Mouse (Mus musculus): Measurements from ENCODE around the gene Ntmt1.

Ntmt1 gene

DNA sequence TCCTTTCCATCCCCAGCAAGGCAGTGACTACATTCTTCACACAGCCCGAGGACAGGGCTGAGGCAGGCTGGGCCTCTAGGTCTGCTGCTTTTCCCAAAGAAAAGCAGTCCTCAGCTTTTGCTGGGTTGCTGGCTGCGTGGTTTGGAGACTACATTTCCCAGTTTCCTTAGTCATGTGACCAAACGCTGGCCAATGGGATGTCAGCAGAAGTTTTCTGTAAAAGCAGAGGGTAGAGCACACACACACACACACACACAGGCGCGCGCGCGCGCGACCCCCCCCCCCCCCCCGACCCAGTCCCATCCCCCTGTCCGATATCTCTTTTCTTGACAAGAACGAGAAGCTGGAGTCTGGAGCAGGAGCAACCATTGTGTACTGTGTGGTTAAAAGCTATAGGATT is 24.3 kb upstream of the Ntmt1 start:
- in situ Hi-C loops (cut with MboI, MseI) = no loop called here

DNA sequence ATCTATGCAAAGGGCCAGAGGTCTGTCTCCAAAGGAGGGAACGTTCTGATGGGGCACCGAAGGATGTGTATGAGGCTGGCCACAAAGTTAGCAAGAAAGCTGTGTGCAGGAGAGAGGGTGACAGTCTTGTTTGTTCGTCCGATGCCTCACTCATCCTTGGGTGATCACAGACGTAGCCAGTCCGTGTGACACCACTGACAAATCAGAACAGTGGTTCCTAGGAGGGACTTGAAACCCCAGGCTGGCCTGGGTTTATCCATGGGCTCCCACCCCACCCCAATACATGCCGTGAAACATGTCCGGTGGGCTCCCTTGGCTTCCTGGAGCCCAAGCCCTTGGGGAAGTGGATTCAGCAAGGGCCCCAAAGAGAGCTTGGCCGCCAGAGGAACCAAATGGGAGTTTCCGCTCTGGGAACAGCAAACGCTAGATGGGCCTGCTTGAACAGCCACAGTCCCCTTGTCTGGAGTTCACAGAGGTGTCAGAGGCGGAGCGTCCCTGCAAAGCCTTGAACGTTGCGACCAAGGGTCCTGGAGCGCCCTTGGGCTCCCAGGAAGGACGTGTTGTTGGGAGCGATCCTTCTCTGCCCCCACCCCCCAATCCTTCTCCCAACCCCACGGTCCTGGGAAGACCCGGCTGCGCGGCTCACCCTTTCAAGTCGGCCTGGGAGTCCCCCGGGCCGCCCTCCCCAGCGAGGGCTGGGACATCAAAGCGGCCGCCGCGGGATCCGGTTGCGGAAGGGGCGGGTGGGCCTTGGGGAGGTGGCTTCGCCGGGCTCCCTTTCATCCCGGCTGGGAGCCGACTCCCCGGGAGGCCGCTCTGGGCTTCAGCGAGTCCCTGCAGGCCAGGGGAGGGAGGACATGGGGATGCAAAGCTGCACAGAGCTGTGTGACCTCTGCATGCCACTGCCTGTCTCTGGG is 23.3 kb upstream of the Ntmt1 start:
- in situ Hi-C loops (cut with MboI, MseI) = no loop called here

DNA sequence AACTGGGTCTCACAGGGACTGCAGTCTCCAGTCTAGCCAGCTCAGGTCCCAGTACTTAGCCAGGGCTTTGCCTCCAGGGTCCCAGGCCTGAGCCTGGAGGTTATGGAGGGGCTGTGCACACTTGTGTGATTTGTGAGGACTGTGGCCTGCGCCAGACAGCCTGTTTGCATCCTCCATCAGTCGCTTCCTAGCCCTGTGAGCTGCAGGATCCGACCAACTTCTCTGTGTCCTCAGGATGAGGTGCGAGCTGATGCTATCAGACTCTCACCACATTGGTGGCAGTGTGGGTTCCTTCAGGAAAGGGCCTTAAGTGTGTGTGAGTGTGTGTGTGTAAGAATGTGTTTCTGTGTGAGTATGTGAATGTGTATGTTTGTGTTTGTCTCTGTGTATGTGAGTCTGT is 20.2 kb upstream of the Ntmt1 start:
- in situ Hi-C loops (cut with MboI, MseI) = no loop called here

DNA sequence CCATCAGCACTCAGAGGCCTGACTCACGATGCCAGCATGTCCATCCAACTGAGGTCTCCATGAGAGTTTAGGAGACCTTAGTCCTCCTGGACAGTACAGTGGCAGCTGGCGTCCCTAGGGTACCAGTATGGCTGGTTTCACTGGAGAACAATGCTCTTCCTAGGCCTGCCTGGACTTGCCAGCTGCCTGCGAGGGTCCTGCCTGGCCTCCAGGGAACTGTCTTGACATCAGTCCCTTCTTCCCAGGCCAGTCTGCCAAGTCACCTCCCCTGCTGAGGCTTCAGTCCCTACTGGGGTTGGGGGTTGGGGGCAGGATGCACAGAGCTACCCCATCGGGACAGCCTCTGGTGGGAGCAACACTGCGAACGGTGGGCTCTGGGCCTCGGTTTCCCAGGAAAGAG is 15.6 kb upstream of the Ntmt1 start:
- in situ Hi-C loops (cut with MboI, MseI) = loop anchor here (5.0 kb wide), 1 partner anchor 350 kb away; no protein-coding TSS in a partner anchor

DNA sequence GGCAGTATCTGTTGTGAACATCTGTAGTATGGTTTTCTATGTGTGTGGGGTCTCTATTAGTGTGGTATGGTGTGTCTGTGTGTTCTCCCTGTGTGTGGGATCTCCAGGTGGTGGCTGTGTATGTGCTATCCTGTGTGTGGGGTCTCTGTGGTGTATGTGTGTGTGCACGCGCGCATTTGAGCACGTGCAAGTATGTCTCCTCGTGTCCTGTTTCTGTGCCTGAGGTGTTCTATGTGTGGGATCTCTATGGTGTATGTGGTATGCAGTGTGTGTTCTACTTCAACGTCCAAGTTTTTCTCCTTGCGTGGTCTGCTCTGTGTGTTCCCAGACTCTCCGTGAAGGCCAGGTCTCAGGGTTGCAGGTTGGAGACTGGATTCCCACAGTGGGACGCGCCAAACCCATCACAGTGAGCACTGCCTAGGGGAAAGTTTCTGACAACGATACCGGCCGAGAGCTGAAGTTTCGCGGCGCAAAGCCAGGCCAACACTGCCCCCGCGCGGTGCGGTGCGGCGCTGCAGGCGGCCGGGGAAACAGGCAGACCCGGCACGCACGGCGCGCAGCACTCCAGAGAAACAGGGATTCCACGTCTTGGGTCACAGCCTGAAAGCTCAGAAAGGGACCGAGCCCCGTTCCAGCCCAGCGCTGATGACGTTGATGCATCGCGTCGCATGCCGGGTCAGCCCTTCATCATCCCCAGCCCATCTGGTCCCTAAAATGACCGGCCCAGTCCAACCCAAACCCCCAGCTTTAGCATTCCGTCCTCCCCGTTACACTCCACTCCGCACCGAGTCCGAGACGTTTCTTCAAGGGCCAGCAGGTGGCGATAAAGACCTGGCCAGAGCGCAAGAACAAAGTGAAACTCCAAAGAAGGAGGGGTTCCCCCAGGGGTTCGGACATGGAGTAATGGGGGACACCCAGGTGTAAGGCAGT is 13.2 kb upstream of the Ntmt1 start:
- in situ Hi-C loops (cut with MboI, MseI) = loop anchor here (5.0 kb wide), 1 partner anchor 352 kb away; no protein-coding TSS in a partner anchor

DNA sequence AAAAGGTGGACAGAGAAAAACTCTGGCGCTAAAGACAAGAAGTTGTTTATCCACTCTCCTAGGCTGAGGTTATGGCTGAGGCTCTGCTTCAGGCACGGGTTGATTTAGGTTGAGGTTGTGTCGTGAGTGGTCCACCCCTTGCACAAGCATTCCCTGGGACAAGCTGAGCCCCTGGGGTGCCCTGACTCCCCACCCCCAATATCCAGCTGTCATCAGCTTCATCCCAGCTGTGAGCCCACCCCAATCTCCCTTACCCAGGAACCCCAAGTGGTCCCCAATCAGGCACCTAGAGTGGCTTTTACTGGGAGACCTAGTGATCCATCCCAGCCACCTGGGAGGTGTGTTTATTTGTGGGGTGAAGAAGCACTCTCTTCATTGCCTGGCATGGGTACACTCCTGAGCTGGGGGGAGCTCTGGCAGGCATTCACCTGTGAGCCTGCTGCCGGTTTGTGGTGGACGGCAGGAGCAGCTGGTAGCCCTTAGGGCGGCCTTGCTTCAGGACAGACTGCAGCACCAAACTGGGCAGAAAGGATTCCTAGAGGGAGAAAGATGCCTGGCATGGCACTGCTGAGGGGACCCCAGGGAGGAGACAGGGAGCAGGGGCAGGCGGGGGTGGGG is 12.2 kb upstream of the Ntmt1 start:
- in situ Hi-C loops (cut with MboI, MseI) = no loop called here

DNA sequence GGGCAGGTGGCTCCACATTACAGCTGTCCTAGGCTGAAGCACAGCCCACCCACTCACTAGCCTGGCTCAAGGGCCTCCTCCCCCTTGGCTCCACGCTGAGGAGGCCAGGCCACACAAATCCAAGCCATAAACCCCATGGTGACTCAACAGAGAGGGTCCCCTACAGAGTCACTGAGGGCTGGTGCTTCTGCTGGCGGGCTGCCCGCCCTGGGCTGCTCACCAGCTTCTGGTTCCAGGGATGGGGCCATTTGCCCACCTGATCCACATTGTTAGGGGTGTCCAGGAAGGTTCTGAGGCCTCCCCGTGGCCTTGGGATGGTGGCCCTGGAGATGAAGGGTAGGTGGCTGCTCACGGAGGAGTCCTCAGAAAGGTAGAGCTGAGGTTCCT is 11.7 kb upstream of the Ntmt1 start:
- in situ Hi-C loops (cut with MboI, MseI) = no loop called here

DNA sequence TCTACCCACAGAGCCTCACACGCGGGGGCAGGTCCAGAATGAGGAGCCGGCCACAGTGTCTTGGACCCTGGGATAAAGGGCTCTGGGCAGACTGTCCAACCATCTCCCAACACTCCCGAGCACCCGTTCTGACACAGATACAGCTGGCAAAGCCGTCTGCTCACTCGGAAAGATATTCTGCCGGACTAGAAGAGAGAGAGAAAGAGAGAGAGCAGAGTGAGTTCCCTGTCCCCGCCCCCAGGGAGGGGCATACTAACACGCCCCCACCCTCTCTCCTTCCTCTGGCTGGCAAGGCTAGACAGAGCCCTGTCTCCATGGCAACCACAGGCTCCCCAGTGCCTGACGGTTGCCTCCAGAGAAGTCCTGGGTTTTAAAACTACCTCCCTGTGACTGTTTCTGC is 11.2 kb upstream of the Ntmt1 start:
- in situ Hi-C loops (cut with MboI, MseI) = no loop called here

DNA sequence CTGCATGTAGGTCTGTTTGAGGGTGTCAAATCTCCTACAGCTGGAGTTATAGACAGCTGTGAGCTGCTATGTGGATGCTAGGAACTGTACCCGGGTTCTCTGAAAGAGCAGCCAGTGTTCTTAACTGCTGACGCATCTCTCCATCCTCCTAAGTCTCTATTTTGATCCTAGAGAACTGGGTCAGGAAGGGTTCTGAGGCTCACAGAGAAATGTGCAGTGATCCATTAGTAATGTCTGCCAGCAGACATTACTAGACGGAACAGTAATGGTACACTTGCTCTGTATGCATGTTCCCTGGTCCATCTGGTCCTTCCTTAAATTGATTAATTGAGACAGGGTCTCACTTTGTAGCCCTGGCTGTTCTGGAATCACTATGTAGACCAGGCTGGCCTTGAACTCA is 8.2 kb upstream of the Ntmt1 start:
- in situ Hi-C loops (cut with MboI, MseI) = no loop called here

DNA sequence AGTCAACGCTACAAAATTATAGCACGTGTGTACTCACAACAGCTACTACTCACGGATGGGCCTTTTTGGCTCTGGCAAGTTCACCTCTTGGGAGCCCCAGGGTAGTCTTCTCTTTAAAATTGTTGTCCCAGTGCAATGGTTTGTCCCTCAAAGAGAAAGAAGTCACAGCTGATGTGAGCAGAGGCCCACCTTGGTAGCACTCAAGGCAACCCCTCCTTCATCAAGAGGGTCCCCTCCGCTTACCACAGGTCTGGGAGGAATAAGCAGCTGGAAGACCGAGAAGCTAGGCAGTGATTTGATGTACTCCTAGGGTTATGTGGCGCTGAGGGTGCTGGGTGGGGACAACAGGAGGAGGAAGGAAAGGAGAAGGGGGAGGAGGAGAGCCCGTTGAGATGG is 7.0 kb upstream of the Ntmt1 start:
- in situ Hi-C loops (cut with MboI, MseI) = no loop called here

DNA sequence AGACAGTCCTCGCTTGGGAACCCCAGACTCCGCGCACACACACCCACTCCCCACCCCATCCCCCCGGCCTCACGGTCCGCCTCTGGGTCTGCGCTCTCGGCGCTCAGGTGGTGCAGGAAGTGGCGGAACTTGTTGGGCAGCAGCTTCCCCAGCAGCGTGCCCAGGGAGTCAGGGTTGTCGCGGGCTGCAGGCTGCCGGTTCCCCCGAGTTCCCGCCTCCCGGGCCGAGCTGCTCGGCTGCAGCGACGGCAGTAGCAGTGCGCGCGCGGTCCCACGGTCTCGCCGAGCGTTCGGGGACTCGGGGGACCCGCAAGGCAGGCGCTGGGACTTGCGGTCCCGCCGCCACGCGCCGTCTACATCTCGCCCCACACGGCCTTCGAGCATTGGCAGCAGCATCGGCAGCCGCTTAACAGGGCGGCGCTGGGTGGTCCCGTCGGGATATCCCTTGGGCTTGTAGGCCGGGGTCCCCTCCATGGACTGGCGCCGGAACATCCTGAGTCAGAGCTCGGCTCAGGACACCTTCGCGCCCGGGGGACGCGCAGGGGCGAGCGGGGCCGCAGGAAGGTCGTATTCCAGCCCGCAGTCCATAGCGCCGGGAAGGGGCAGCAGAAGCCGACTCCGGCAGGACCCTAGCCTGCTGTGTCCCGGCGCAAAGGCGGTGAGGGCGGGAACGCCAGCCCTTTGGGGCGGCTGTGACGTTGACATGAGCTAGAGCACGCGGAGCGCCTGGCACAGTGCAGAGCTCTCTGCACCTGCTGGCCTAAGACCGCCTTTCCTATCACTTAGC is 6.4 kb upstream of the Ntmt1 start:
- in situ Hi-C loops (cut with MboI, MseI) = no loop called here

DNA sequence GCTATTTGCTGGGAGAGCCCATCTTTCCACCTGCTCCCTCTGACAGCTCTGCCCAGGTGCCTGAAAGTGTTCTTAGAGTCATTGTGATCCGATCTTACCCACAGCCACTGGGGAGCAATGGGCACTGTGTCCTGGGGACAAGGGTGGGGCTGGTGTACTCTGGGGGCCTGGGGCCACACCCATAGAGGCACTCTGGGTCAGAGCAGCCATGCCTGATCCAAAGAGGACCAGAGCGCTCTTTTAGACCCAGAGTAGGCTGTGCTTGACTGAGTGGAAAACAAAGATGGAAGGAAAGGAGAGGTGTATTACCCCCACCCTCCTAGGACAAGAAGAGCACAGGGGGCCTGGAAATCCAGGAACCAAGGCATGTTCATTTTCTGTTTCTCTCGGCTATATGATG is 4.0 kb upstream of the Ntmt1 start, which contains the start of gene 1700001O22Rik:
1700001O22Rik (minus strand) TSS at position 58 of the 400 bp plus-strand sequence.
- in situ Hi-C loops (cut with MboI, MseI) = no loop called here

DNA sequence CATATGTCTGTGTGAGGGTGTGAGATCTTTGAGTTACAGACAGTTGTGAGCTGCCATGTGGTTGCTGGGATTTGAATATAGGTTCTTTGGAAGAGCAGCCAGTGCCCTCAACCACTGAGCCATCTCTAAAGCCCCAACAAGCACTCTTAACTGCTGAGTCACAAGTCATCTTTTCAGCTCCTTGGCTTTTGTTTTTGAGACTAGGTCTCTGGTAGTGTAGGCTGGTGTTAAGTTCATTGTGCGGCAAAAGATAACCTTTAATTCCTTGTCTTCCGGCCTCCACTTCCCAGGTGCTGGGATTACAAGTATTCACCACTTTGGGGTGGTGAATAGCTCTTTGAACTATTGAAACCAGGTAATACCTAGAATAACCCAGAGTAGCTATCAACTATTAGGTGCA is 1.6 kb upstream of the Ntmt1 start:
- in situ Hi-C loops (cut with MboI, MseI) = loop anchor here (5.0 kb wide), 1 partner anchor 874 kb away; no protein-coding TSS in a partner anchor

DNA sequence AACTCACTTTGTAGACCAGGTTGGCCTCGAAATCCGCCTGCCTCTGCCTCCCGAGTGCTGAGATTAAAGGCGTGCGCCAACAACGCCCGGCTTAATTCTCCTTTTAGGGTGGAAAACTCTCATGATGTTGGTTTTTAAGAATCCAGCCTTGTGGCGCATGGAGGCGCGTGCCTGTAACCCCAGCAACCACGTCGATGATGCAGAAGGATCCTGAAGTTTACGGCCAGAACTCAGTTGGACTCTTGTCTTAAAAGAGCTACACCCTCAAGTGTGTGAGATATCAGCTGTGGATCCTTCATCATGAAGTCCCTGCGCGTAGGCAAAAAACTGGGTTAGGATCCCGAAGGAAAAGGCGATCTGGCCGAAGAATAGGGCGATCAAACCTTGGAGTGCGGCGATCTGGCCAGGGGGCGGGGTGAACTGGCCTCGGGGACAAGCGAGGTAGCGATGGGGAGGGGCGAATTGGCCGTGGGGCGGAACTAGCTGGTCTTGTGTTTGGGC is 429 bp upstream of the Ntmt1 start:
- in situ Hi-C loops (cut with MboI, MseI) = loop anchor here (5.0 kb wide), 1 partner anchor 875 kb away; no protein-coding TSS in a partner anchor

DNA sequence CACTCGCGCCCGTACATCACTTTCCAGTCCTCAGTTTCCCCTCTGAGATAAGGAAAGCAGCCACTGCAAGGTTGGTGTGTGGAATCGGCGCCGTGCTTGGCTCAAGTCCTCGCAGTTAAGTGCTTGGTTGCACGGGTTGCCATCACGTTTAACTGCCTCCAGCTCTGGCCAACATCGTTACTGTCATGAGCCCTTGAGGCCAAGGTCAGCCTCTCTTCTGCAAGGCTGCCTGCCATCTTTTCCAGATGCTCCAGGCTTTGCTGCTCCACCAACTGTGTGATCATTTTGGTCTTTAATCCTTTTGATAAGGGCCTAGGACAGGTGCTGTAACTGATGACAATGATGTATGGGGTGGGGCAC is 650 bp downstream of the Ntmt1 start:
- in situ Hi-C loops (cut with MboI, MseI) = loop anchor here (5.0 kb wide), 1 partner anchor 876 kb away; no protein-coding TSS in a partner anchor

DNA sequence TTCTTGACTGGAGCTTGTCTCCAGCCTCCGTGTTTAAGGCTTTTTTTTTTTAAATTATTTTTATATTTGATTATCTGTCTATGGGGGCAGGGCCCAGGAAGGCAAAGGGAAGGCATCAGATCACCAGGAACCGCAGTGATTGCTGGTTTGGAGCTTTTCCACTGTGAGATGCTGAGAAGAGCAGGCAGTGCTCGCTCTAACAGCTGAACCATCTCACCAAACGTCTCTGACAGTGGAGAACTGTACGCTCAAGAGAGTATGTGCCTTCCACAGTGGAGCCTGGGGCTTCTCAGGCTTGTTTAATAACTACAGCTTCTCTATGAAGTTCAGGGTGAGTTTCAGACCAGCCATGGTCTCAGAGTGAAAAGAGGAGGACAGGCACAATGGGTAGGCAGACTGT is 1.9 kb downstream of the Ntmt1 start:
- in situ Hi-C loops (cut with MboI, MseI) = loop anchor here (5.0 kb wide), 1 partner anchor 877 kb away; no protein-coding TSS in a partner anchor

DNA sequence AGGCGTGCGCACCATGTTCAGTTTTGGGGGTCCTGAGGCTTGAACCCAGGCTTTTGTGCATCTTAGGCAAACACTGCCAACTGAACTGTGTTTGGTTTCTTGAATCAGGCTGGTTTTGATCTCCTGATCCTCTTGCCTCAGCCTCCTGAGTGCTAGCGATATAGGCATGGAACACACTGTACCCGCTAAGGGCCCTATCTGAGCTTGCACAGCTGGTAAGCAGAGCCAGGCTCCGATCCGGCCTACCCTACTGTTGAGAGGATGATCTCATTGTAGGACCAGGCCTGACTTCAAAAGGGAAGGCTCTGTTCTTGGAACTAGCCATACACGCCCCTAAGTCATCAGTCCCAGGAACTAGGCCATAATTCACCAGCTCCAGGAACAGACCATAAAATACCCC is 2.9 kb downstream of the Ntmt1 start:
- in situ Hi-C loops (cut with MboI, MseI) = no loop called here

DNA sequence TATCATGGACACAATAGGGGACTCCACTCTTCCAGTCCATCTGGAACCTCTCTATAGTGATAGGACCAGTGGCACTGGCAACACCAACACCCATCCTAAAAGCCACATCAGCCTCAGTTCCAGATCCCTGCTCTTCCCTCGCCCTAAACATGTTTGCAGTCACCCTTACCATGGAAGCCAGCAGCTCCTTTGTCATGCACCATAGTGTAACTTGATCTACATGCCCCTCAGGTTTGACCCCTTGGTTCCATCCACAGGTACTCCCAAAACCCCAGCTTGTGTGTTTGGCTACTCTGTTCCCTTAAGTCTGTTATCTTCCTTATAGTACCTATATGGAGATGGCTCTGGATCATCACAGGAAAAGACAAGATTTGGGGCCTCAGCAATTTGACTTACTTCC is 8.8 kb downstream of the Ntmt1 start:
- in situ Hi-C loops (cut with MboI, MseI) = no loop called here

DNA sequence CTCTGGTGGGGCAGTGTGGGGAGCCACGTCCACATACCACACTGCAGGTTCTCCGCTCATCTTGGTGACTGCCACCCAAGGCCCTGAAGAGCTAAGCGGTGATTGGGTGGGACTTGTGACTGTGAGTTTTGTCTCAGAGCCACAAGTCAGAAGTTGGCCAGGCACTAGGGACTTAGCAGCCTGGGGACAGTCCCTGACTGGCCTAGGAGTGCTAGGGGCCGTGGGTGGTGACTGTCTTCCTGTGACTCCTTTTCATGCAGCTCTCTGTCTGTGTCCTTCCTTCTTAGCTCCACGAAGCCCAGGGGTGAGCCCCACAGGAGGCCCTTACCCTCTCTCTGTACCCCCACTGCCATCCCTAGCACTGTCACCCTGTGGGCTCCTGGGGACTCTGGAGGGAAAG is 12.2 kb downstream of the Ntmt1 start:
- in situ Hi-C loops (cut with MboI, MseI) = no loop called here

DNA sequence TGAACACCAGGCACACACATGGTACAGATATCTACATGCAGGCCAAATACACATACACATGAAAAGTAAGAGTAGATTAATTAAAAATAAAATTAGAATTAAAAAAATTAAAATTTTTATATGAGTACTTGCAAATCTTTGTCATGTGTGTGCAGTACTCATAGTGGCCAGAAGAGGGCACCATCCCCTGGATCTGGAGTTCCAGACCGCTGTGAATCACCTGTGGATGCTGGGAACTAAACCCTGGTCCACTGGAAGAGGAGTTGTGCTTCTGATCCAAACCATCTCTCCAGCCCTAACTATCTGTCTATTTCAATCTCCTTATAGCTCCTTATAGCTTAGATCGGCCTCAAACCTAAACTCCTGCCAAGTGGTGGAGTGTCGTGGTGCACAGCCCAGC is 13.4 kb downstream of the Ntmt1 start:
- in situ Hi-C loops (cut with MboI, MseI) = no loop called here

DNA sequence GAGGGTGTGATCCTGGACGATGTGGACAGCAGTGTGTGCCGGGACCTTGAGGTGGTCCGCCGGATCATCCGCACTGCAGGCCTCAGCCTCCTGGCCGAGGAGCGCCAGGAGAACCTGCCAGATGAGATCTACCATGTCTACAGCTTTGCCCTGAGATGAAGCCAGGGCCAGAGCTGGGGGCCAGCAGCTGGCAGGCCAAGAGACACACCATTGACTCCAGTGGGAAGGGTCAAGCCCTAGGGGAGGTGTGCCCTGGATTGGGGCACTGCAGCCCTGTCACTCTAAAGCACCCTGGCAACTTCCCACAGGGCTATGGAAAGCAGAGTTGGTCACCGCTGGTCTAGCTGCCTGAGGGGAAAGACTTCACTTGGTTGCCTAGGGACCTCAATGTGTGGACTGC is 14.8 kb downstream of the Ntmt1 start:
- in situ Hi-C loops (cut with MboI, MseI) = no loop called here
